Mouse (Mus musculus) liver, postnatal 0 days (tissue): ENCODE results near the gene Tctex1d4.

Experiments
- CTCF ChIP-seq: sonication (generic); IDR thresholded peaks from 2 replicates; pipeline ENCODE4 v1.5.1; 2016; ENCODE audit warnings: antibody characterized with exemption, low read depth
- EP300 ChIP-seq: IDR thresholded peaks from 2 replicates; pipeline ENCODE4 v1.6.1; 2016; ENCODE audit warnings: antibody characterized with exemption, low read depth, mild to moderate bottlenecking

- TF ChIP-seq CTCF = no peak
- no peak for TF ChIP-seq EP300
Observed at GRCm38 (mm10) chr4:117110985-117111384, 15.6 kb upstream of the Tctex1d4 start.
